Mouse (Mus musculus) cerebellum, adult 2 months (tissue): ENCODE data around the gene Cyp2j9.

Experiments
- CTCF ChIP-seq: fragments of 200-500 bp; IDR thresholded peaks from 2 replicates; pipeline ENCODE4 v1.5.1; 2011; ENCODE audit warnings: low read depth, mild to moderate bottlenecking, control low read depth, low read length, moderate library complexity, borderline replicate concordance; ENCODE audit not compliant: insufficient read depth
- POLR2A ChIP-seq: fragments of 200-500 bp; IDR thresholded peaks from 2 replicates; pipeline ENCODE4 v1.6.1; 2011; ENCODE audit warnings: low read length, control low read depth, borderline replicate concordance; ENCODE audit not compliant: insufficient read depth

DNA sequence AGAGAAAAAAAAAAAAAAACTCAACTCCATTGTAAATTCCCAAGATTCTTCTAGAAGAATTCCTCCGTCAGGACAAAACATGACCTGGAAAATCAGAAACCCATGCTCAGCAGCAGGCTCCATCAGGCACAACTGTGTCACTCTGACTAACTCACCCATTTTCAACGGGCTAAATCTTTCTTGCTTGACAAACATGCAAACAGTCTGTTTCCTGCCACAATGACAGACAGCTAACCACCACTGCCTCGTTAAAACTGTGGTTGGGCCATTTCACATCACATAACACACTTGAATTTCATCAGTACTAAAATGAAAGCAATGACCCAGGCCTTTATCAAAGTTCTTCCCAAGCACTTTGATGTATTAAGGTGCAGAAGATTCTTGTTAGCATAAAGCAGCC, 21.9 kb downstream of the Cyp2j9 start:
- TF ChIP-seq CTCF (no peak), POLR2A (no peak)
